Mouse (Mus musculus) spleen, adult 10 weeks (tissue): ENCODE data around the gene Myo18b. TPM values are rescaled to one million over a fixed set of nuclear protein-coding genes. Genes with fewer than 3 reads are reported as not detected.

Experiments
- polyA plus RNA-seq: library from polyadenylated mRNA; stranded (reverse); fragments of 350-450 nt; fragmentation: Illumina TruSeq; extraction: RNeasy Lipid Tissue Mini Kit (QIAGEN cat#74804); gene quantifications from one replicate; pipeline ENCODE4 v1.2.3, GENCODE M21; 2015; ENCODE audit warnings: low replicate concordance; ENCODE audit not compliant: insufficient read depth

The Myo18b gene
- 0.66 TPM for polyA plus RNA-seq

DNA sequence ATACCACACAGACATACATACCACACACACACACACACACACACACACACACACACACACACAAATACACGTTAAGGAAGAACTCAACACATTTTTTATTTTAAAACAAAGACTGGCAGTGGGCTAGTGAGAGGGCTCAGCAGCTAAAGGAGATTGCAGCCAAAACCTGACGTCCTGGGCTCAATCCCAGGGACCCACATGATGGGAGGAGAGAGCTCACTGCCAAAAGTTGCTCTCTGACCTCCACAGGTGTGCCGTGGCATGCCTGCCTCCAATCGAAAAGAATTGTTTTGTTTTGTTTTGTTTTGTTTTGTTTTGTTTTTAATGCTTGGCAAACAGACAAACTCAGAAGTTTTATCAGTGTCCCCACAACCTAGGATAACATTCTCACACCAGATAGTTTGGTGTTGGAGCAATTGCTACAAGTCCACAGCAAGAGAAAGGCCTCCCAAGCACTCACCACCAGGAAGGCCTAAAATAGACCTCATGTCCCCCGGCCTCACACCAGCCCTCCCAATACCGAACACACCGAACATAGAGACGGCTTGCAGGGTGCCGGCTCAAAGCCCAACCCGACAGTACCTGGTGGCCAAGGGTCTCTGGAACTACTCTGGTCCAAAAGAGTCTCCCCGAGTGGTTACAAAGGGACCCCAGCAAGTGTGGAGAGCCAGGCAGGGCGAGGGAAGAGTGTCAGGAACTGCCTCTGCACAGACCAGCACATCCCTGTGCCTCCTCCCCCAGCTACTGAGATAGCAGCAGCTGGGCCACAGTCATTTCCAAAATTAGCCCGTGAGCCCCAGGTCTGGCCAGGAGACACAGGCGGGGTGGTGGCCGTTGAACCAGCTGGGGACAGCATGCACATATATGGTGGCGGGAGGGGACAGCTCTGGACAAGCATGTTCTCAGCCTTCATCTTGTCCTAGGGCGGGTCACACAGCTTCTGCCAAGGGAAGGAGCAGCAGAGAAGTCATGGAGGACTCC lies at the start of gene Myo18b:
TSS of gene Myo18b (minus strand) at position 689 of the 981 bp plus-strand sequence.

Other genes with a start within 250 kb of the Myo18b start
- gene Grk3, start 119.4 kb upstream of the Myo18b start, polyA plus RNA-seq, result 67.6 TPM
- gene Crybb2, start 173.8 kb upstream of the Myo18b start, polyA plus RNA-seq, result not detected
- gene Crybb3, start 185.2 kb upstream of the Myo18b start, polyA plus RNA-seq, result not detected